Mouse (Mus musculus) ES-E14 (cell line): ENCODE results near the gene Bst2. TPM values are rescaled to one million over a fixed set of nuclear protein-coding genes. Genes with fewer than 3 reads are reported as not detected.

Source experiments
- DNase-seq: peaks from one replicate; pipeline ENCODE4 v3.0.0-alpha.2; 2013; ENCODE audit warnings: low read depth, low spot score
- H3K27ac ChIP-seq: 2 replicates; pipeline ENCODE4 v1.5.1; 2012; ENCODE audit warnings: low read depth, mild to moderate bottlenecking, low read length, moderate library complexity, mixed read lengths; ENCODE audit not compliant: poor library complexity, insufficient read depth, severe bottlenecking
- H3K36me3 ChIP-seq: 2 replicates; pipeline ENCODE4 v1.6.1; 2012; ENCODE audit warnings: mild to moderate bottlenecking, low read length, moderate library complexity, mixed read lengths; ENCODE audit not compliant: control insufficient read depth, poor library complexity, insufficient read depth, severe bottlenecking
- H3K4me1 ChIP-seq, 2 experiments: fragments of 150-350 bp in 1 of 2; sonication (generic) in 1 of 2; 2 replicates each; pipeline ENCODE4 v1.6.1; 2012; ENCODE audit warnings: low read length in 2 of 2, mild to moderate bottlenecking in 1 of 2, mixed read lengths in 1 of 2; ENCODE audit not compliant: control insufficient read depth in 2 of 2, insufficient read depth in 2 of 2, poor library complexity in 1 of 2
- H3K4me3 ChIP-seq, 2 experiments: fragments of 150-350 bp in 1 of 2; sonication (generic) in 1 of 2; 2 replicates each; pipeline ENCODE4 v1.5.1; 2012; ENCODE audit warnings: low read length in 2 of 2, low read depth in 1 of 2, mild to moderate bottlenecking in 1 of 2, mixed read lengths in 1 of 2; ENCODE audit not compliant: insufficient read depth in 1 of 2, poor library complexity in 1 of 2, severe bottlenecking in 1 of 2
- H3K9ac ChIP-seq: 2 replicates; pipeline ENCODE4 v1.6.1; 2012; ENCODE audit warnings: low read depth, mild to moderate bottlenecking, low read length, mixed read lengths; ENCODE audit not compliant: poor library complexity, insufficient read depth, severe bottlenecking
- H3K9me3 ChIP-seq: fragments of 150-350 bp; sonication (generic); 2 replicates; pipeline ENCODE4 v1.6.1; 2012; ENCODE audit warnings: low read depth, mild to moderate bottlenecking, low read length; ENCODE audit not compliant: control insufficient read depth, insufficient read depth
- CHD2 ChIP-seq: IDR thresholded peaks from 2 replicates; pipeline ENCODE4 v1.6.1; 2014; ENCODE audit warnings: mild to moderate bottlenecking, low read depth, low read length, inconsistent platforms
- HCFC1 ChIP-seq: IDR thresholded peaks from 2 replicates; pipeline ENCODE4 v1.6.1; 2012; ENCODE audit warnings: low read length, inconsistent platforms, borderline replicate concordance; ENCODE audit not compliant: insufficient read depth
- MAFK ChIP-seq: IDR thresholded peaks from 2 replicates; pipeline ENCODE4 v1.6.1; 2014; ENCODE audit warnings: mild to moderate bottlenecking, low read depth, low read length, inconsistent platforms; ENCODE audit not compliant: insufficient read depth
- ZC3H11A ChIP-seq: IDR thresholded peaks from 2 replicates; pipeline ENCODE4 v1.6.1; 2012; ENCODE audit warnings: low read depth, mild to moderate bottlenecking, inconsistent platforms, low read length, borderline replicate concordance
- ZNF384 ChIP-seq: IDR thresholded peaks from 2 replicates; pipeline ENCODE4 v1.6.1; 2012; ENCODE audit warnings: low read depth, low read length, inconsistent platforms
- in situ Hi-C, 2 experiments: fragments of 600-800 bp; cut with MboI; formaldehyde crosslinking; loops; one replicate each; pipeline ENCODE4 v1.15.1; 2025; ENCODE audit warnings: low sequenced_read_pairs in 2 of 2, inconsistent platforms in 1 of 2; ENCODE audit not compliant: unreplicated experiment in 2 of 2
- total RNA-seq: library from RNA; depleted of rRNA; stranded (reverse); fragments of 300-350 nt; gene quantifications from 2 replicates; pipeline ENCODE4 v1.2.3, GENCODE M21; 2012; rRNA removed

Bst2 gene
- total RNA-seq, 1 experiment, result 135 TPM

GRCm38 (mm10) chr8:71485142-71486135 is 51.8 kb downstream of the Bst2 start, which contains the start of gene Ano8:
Ano8 (minus strand) TSS chr8:71485963.
- in situ Hi-C loops, result no loop called here
- no peak for DNase-seq
- peaks cover 8% of the 10 kb centered on the region for H3K36me3 ChIP-seq
- no peak for TF ChIP-seq HCFC1
- TF ChIP-seq ZC3H11A, result no peak
- TF ChIP-seq CHD2, result no peak
- no peak for TF ChIP-seq ZNF384
- no peak for TF ChIP-seq MAFK
- no peak within 1 kb of the TSS for H3K27ac ChIP-seq
- H3K9me3 ChIP-seq, result no peaks in the 10 kb centered on the region
- H3K4me1 ChIP-seq, result peaks cover 0 to 15% of the 10 kb centered on the region in 2 experiments; a peak in 1 of 4 replicates
- H3K9ac ChIP-seq, result peak within 1 kb of the TSS; percentile 74; the same call in 1 of the 2 replicates
- H3K4me3 ChIP-seq, result peak within 1 kb of the TSS; percentile 75 to 81

- peaks cover 0 to 15% of the 10 kb centered on the region in 2 experiments; a peak in 1 of 4 replicates for H3K4me1 ChIP-seq
- H3K9me3 ChIP-seq, result no peaks in the 10 kb centered on the region
- H3K27ac ChIP-seq, result no peak overlapping the region
- TF ChIP-seq HCFC1, result no peak
- peaks cover 2% of the 10 kb centered on the region; the same call in 1 of the 2 replicates for H3K36me3 ChIP-seq
- in situ Hi-C loops, result no loop called here
- no peak for DNase-seq
- no peak overlapping the region for H3K9ac ChIP-seq
- H3K4me3 ChIP-seq, result peak overlapping the region in 1 of 2 experiments; percentile 9; a peak in 1 of 4 replicates
Observed at GRCm38 (mm10) chr8:71484736-71485135, 52.5 kb downstream of the Bst2 start.

Other genes with a start within 250 kb of the Bst2 start
- 112 and 144 TPM in 2 replicates for gene Use1, start 170.6 kb downstream of the Bst2 start, total RNA-seq
- gene Ocel1, start 166.2 kb downstream of the Bst2 start, total RNA-seq, result 7.4 and 9.4 TPM in 2 replicates
- 52.8 and 63.1 TPM in 2 replicates for gene Nr2f6, start 155.5 kb downstream of the Bst2 start, total RNA-seq
- 2.0 and 2.4 TPM in 2 replicates for gene Ushbp1, start 141.7 kb downstream of the Bst2 start, total RNA-seq
- gene Babam1, start 140.6 kb downstream of the Bst2 start, total RNA-seq, result 40.7 and 47.4 TPM in 2 replicates
- 28.9 and 44.5 TPM in 2 replicates for gene Ankle1, start 131.4 kb downstream of the Bst2 start, total RNA-seq
- 11.7 and 12.2 TPM in 2 replicates for gene Abhd8, start 73.8 kb downstream of the Bst2 start, total RNA-seq
- gene Mrpl34, start 72.5 kb downstream of the Bst2 start, total RNA-seq, result 135 and 148 TPM in 2 replicates
- 60.5 and 65.1 TPM in 2 replicates for gene Dda1, start 68.3 kb downstream of the Bst2 start, total RNA-seq
- 10.6 and 22.3 TPM in 2 replicates for gene Ano8, start 51.5 kb downstream of the Bst2 start, total RNA-seq
- 60.4 and 63.8 TPM in 2 replicates for gene Gtpbp3, start 49.4 kb downstream of the Bst2 start, total RNA-seq
- gene Plvap, start 25.7 kb downstream of the Bst2 start, total RNA-seq, result 2.0 and 2.5 TPM in 2 replicates
- gene Ccdc194, start 11.7 kb downstream of the Bst2 start, total RNA-seq, result 2.4 and 2.6 TPM in 2 replicates
- gene Mvb12a, start 5.5 kb upstream of the Bst2 start, total RNA-seq, result 50.4 and 58.8 TPM in 2 replicates
- 0.18 and 0.58 TPM in 2 replicates for gene Tmem221, start 21.4 kb upstream of the Bst2 start, total RNA-seq
- not detected in 2 replicates for gene Nxnl1, start 29.1 kb upstream of the Bst2 start, total RNA-seq
- gene Slc27a1, start 31.4 kb upstream of the Bst2 start, total RNA-seq, result 24.5 and 45.9 TPM in 2 replicates
- 95.6 and 124 TPM in 2 replicates for gene Pgls, start 54.7 kb upstream of the Bst2 start, total RNA-seq
- gene Fam129c, start 60.2 kb upstream of the Bst2 start, total RNA-seq, result 9.0 and 15.2 TPM in 2 replicates
- 126 and 186 TPM in 2 replicates for gene Colgalt1, start 73.5 kb upstream of the Bst2 start, total RNA-seq
- 3.0 and 9.1 TPM in 2 replicates for gene Unc13a, start 134.3 kb upstream of the Bst2 start, total RNA-seq
- 19.0 and 27.3 TPM in 2 replicates for gene Jak3, start 138.8 kb upstream of the Bst2 start, total RNA-seq
- 3.0 and 5.1 TPM in 2 replicates for gene Insl3, start 151.8 kb upstream of the Bst2 start, total RNA-seq
- gene B3gnt3, start 164.3 kb upstream of the Bst2 start, total RNA-seq, result 1.1 and 1.3 TPM in 2 replicates
- gene Fcho1, start 188.3 kb upstream of the Bst2 start, total RNA-seq, result 21.9 and 45.1 TPM in 2 replicates